Mouse (Mus musculus): ENCODE measurements around the gene Gcfc2.

DNA sequence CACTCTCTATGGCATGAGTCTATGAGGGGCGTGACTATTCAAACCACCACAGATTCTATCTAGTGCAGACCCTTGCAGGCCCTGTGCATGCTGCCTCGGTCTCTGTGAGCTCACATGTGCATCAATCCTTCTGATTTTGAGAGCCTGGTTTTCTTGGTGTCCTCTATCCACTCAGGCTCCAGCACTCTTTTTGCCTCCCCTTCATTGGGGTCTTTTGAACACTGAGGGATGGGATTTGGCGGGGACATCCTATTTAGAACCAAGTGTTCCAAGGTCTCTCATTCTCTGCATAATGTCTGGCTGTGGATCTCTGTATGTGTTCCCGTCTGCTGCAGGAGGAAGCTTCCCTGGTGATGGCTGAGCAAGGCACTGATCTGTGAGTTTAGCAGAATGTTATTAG is 55.8 kb downstream of the Gcfc2 start:
- no peak for TF ChIP-seq CTCF (IDR thresholded peaks at IDR 0.05; ENCODE audit: low read depth, low read length)
- no peak for TF ChIP-seq POLR2A (IDR thresholded peaks at IDR 0.05; ENCODE audit: insufficient read depth, low read length)
- TF ChIP-seq EP300 (IDR thresholded peaks at IDR 0.05; ENCODE audit: insufficient read depth, low read depth, low read length) = no peak
